Mouse (Mus musculus): Measurements from ENCODE around the gene Gm5965. TPM values are rescaled to one million over a fixed set of nuclear protein-coding genes. Genes with fewer than 3 reads are reported as not detected.

Gene Gm5965
- not detected for polyA plus RNA-seq (2014; fragmentation: Illumina TruSeq; extraction: RNeasy Lipid Tissue Mini Kit (QIAGEN cat#74804); ENCODE audit: low read depth, low replicate concordance)

DNA sequence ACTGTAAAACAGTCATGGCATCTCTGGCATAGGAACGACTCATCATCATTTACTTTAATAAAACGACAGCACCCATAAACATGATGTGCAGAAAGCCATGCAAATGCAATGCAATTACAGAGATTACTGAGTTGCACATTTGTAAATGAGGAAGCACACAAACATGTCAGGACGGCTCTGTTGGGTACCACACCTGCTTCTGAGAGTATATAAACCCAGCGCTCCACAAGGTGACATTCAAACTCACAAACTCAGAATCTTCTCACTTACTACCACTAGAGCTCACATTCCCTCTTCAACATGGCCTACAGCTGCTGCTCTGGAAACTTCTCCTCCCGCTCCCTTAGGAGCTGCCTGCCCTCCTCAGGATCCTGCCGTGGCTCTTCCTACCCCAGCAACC lies at the start of gene Gm5965:
TSS of gene Gm5965 (plus strand) at position 301 of the 400 bp plus-strand sequence.

DNA sequence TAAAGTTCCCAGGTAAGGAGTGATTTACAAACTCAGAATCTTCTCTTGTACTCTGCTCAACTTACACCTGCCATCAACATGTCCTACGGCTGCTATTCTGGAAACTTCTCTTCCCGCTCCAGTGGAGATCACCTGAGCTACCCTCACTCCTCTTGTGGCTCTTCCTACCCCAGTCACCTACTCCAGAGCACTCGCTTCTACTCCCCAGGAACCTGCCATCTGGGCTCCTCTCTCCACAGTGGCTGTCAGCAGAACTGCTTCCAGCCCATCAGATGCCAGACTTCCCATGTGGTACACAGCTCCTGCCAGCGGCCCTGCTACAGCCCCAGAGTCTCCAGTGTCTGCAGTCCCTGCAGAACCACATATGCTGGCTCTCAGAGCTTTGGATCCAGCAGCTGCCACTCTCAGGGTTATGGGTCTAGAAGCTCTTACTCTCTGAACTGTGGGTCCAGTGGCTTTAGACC lies 48.9 kb upstream of the Gm5965 start, which contains the start of gene Krtap13-1:
TSS of gene Krtap13-1 (plus strand) at position 51 of the 464 bp plus-strand sequence.

DNA sequence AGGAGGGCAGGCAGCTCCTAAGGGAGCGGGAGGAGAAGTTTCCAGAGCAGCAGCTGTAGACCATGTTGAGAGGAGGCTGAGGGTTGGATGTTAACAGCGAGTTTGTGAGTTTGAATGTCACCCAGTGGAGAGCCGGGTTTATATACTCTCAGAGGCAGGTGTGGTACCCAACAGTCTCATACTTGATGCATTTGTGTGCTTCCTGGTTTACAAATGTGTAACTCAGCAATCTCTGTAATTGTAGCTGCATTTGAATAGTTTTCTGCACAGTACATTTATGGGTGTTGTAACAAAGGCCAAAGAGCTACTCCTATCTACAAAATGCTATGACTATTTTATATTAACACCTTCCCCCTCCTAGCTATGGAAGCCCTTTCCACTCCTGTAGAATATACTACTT lies 26.2 kb upstream of the Gm5965 start, which contains the start of gene Krtap13:
TSS of gene Krtap13 (minus strand) at position 101 of the 400 bp plus-strand sequence.

GRCm38 (mm10) chr16:88758547-88758946 lies 19.1 kb upstream of the Gm5965 start, which contains the start of gene 2310034C09Rik:
2310034C09Rik (plus strand) TSS chr16:88758847.

DNA sequence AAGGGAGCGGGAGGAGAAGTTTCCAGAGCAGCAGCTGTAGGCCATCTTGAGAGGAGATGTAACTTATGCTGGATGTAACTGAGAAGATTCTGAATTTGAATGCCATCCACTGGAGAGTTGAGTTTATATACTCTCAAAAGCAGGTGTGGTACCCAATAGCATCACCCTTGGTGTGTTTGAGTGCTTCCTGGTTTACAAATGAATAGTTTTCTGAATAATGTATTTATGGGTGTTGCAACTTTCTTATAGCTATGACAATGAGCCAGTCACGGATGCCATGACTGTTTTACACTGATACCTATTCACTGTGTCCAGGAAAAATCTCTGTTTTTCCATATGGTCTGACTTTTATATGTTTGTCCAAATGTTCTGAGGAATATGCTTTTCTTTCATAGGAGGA lies 3.6 kb upstream of the Gm5965 start, which contains the start of gene 2310057N15Rik:
TSS of gene 2310057N15Rik (minus strand) at position 101 of the 400 bp plus-strand sequence.

GRCm38 (mm10) chr16:88811827-88812226 lies 34.1 kb downstream of the Gm5965 start, which contains the start of gene Gm20741:
Gm20741 (minus strand) TSS chr16:88812220.

DNA sequence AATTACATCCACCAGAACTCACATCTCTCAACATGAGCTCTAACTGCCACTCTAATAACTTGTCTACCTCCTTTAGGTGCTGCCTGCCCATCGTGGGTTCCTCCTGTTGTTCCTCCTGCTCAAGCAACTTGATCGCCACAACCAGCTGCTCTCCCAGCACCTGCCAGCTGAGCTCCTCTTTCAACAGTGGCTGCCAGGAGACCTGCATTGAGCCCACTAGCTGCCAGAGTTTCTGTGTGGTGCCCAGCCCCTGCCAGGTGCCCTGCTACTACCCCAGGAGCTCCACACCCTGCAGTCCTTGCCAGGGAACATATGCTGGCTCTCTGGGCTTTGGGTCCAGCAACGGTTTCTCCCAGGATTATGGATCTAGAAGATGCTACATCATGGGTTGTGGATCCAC lies 42.4 kb downstream of the Gm5965 start, which contains the start of gene Krtap15:
TSS of gene Krtap15 (plus strand) at position 150 of the 400 bp plus-strand sequence.

GRCm38 (mm10) chr16:88826095-88826652 lies 48.5 kb downstream of the Gm5965 start, which contains the start of gene Krtap14:
Krtap14 (minus strand) TSS chr16:88826145.

Other genes starting within 250 kb of the Gm5965 start
- gene Cldn8, start 214.7 kb upstream of the Gm5965 start, polyA plus RNA-seq (2014; fragmentation: Illumina TruSeq; extraction: RNeasy Lipid Tissue Mini Kit (QIAGEN cat#74804); ENCODE audit: low read depth, low replicate concordance), result 325 TPM
- not detected for gene Krtap24-1, start 165.6 kb upstream of the Gm5965 start, polyA plus RNA-seq (2014; fragmentation: Illumina TruSeq; extraction: RNeasy Lipid Tissue Mini Kit (QIAGEN cat#74804); ENCODE audit: low read depth, low replicate concordance)
- gene 2310079G19Rik, start 150.2 kb upstream of the Gm5965 start, polyA plus RNA-seq (2014; fragmentation: Illumina TruSeq; extraction: RNeasy Lipid Tissue Mini Kit (QIAGEN cat#74804); ENCODE audit: low read depth, low replicate concordance), result not detected
- not detected for gene Krtap26-1, start 130.1 kb upstream of the Gm5965 start, polyA plus RNA-seq (2014; fragmentation: Illumina TruSeq; extraction: RNeasy Lipid Tissue Mini Kit (QIAGEN cat#74804); ENCODE audit: low read depth, low replicate concordance)
- not detected for gene Krtap27-1, start 106.2 kb upstream of the Gm5965 start, polyA plus RNA-seq (2014; fragmentation: Illumina TruSeq; extraction: RNeasy Lipid Tissue Mini Kit (QIAGEN cat#74804); ENCODE audit: low read depth, low replicate concordance)
- not detected for gene 2310061N02Rik, start 69.9 kb upstream of the Gm5965 start, polyA plus RNA-seq (2014; fragmentation: Illumina TruSeq; extraction: RNeasy Lipid Tissue Mini Kit (QIAGEN cat#74804); ENCODE audit: low read depth, low replicate concordance)
- not detected for gene Krtap13-1, start 49.0 kb upstream of the Gm5965 start, polyA plus RNA-seq (2014; fragmentation: Illumina TruSeq; extraction: RNeasy Lipid Tissue Mini Kit (QIAGEN cat#74804); ENCODE audit: low read depth, low replicate concordance)
- gene Krtap13, start 26.3 kb upstream of the Gm5965 start, polyA plus RNA-seq (2014; fragmentation: Illumina TruSeq; extraction: RNeasy Lipid Tissue Mini Kit (QIAGEN cat#74804); ENCODE audit: low read depth, low replicate concordance), result not detected
- gene 2310034C09Rik, start 19.0 kb upstream of the Gm5965 start, polyA plus RNA-seq (2014; fragmentation: Illumina TruSeq; extraction: RNeasy Lipid Tissue Mini Kit (QIAGEN cat#74804); ENCODE audit: low read depth, low replicate concordance), result not detected
- not detected for gene 2310057N15Rik, start 3.7 kb upstream of the Gm5965 start, polyA plus RNA-seq (2014; fragmentation: Illumina TruSeq; extraction: RNeasy Lipid Tissue Mini Kit (QIAGEN cat#74804); ENCODE audit: low read depth, low replicate concordance)
- not detected for gene Gm20741, start 34.3 kb downstream of the Gm5965 start, polyA plus RNA-seq (2014; fragmentation: Illumina TruSeq; extraction: RNeasy Lipid Tissue Mini Kit (QIAGEN cat#74804); ENCODE audit: low read depth, low replicate concordance)
- gene Krtap15, start 42.3 kb downstream of the Gm5965 start, polyA plus RNA-seq (2014; fragmentation: Illumina TruSeq; extraction: RNeasy Lipid Tissue Mini Kit (QIAGEN cat#74804); ENCODE audit: low read depth, low replicate concordance), result not detected
- gene Krtap14, start 48.2 kb downstream of the Gm5965 start, polyA plus RNA-seq (2014; fragmentation: Illumina TruSeq; extraction: RNeasy Lipid Tissue Mini Kit (QIAGEN cat#74804); ENCODE audit: low read depth, low replicate concordance), result not detected
- gene Krtap19-1, start 91.5 kb downstream of the Gm5965 start, polyA plus RNA-seq (2014; fragmentation: Illumina TruSeq; extraction: RNeasy Lipid Tissue Mini Kit (QIAGEN cat#74804); ENCODE audit: low read depth, low replicate concordance), result not detected
- gene Krtap19-2, start 96.4 kb downstream of the Gm5965 start, polyA plus RNA-seq (2014; fragmentation: Illumina TruSeq; extraction: RNeasy Lipid Tissue Mini Kit (QIAGEN cat#74804); ENCODE audit: low read depth, low replicate concordance), result not detected
- not detected for gene Krtap19-3, start 100.1 kb downstream of the Gm5965 start, polyA plus RNA-seq (2014; fragmentation: Illumina TruSeq; extraction: RNeasy Lipid Tissue Mini Kit (QIAGEN cat#74804); ENCODE audit: low read depth, low replicate concordance)
- gene Krtap19-4, start 107.2 kb downstream of the Gm5965 start, polyA plus RNA-seq (2014; fragmentation: Illumina TruSeq; extraction: RNeasy Lipid Tissue Mini Kit (QIAGEN cat#74804); ENCODE audit: low read depth, low replicate concordance), result not detected
- not detected for gene Krtap19-5, start 118.6 kb downstream of the Gm5965 start, polyA plus RNA-seq (2014; fragmentation: Illumina TruSeq; extraction: RNeasy Lipid Tissue Mini Kit (QIAGEN cat#74804); ENCODE audit: low read depth, low replicate concordance)
- gene Krtap19-9b, start 154.4 kb downstream of the Gm5965 start, polyA plus RNA-seq (2014; fragmentation: Illumina TruSeq; extraction: RNeasy Lipid Tissue Mini Kit (QIAGEN cat#74804); ENCODE audit: low read depth, low replicate concordance), result not detected
- not detected for gene Krtap16-3, start 185.0 kb downstream of the Gm5965 start, polyA plus RNA-seq (2014; fragmentation: Illumina TruSeq; extraction: RNeasy Lipid Tissue Mini Kit (QIAGEN cat#74804); ENCODE audit: low read depth, low replicate concordance)
- not detected for gene Krtap22-2, start 232.9 kb downstream of the Gm5965 start, polyA plus RNA-seq (2014; fragmentation: Illumina TruSeq; extraction: RNeasy Lipid Tissue Mini Kit (QIAGEN cat#74804); ENCODE audit: low read depth, low replicate concordance)
- not detected for gene Gm10229, start 237.4 kb downstream of the Gm5965 start, polyA plus RNA-seq (2014; fragmentation: Illumina TruSeq; extraction: RNeasy Lipid Tissue Mini Kit (QIAGEN cat#74804); ENCODE audit: low read depth, low replicate concordance)

Measured in kidney, adult 10 weeks (tissue).